Mouse (Mus musculus) macrophage (primary cell): ENCODE measurements around the gene Sars2. TPM values are rescaled to one million over a fixed set of nuclear protein-coding genes. Genes with fewer than 3 reads are reported as not detected.
A peak's percentile ranks its signal among the peaks of the same experiment; 100 is the strongest.

ENCODE experiments used
- H3K27ac ChIP-seq: fragments of 350-480 bp; formaldehyde crosslinking; 2 replicates; pipeline ENCODE4 v1.9.0; 2021
- H3K36me3 ChIP-seq: fragments of 350-480 bp; formaldehyde crosslinking; 2 replicates; pipeline ENCODE4 v1.9.0; 2021; ENCODE audit errors: inconsistent target
- H3K4me3 ChIP-seq: fragments of 350-480 bp; formaldehyde crosslinking; 2 replicates; pipeline ENCODE4 v1.9.0; 2021; ENCODE audit errors: inconsistent target
- H3K79me2 ChIP-seq: fragments of 350-480 bp; formaldehyde crosslinking; 2 replicates; pipeline ENCODE4 v1.9.0; 2021; ENCODE audit errors: inconsistent target
- WGBS: methylation state at CpG from one replicate; pipeline ENCODE4 v1.1.7; 2026; ENCODE audit warnings: inconsistent platforms; ENCODE audit not compliant: missing documents; 5-methylcytosine and 5-hydroxymethylcytosine counted together
- polyA plus RNA-seq: library from polyadenylated mRNA; stranded (reverse); fragments of 250-400 nt; gene quantifications from 3 replicates; pipeline ENCODE4 v1.2.4, GENCODE M21; 2018; ENCODE audit warnings: inconsistent platforms

Sars2 gene
- polyA plus RNA-seq, 1 experiment from 2014 or later = 4.6 TPM

GRCm38 (mm10) chr7:28801451-28801850, 59.7 kb downstream of the Sars2 start:
- H3K36me3 ChIP-seq = peaks cover 15% of the 10 kb centered on the region; the same call in 1 of the 2 replicates
- WGBS = 100% methylated on average over 2 of the region's 3 CpGs
- no peak overlapping the region for H3K4me3 ChIP-seq
- H3K79me2 ChIP-seq = peaks cover 12% of the 10 kb centered on the region; the same call in 1 of the 2 replicates
- H3K27ac ChIP-seq = no peak overlapping the region

- Histone ChIP-seq H3K4me3 (no peak overlapping the region), H3K36me3 (peaks cover 15% of the 10 kb centered on the region; the same call in 1 of the 2 replicates), H3K79me2 (peaks cover 9% of the 10 kb centered on the region; the same call in 1 of the 2 replicates), H3K27ac (peak overlapping the region; percentile 40)
- 55% methylated on average over 10 of the region's 10 CpGs for WGBS
Observed at GRCm38 (mm10) chr7:28801901-28802670, 60.3 kb downstream of the Sars2 start.

GRCm38 (mm10) chr7:28802846-28803588, 61.2 kb downstream of the Sars2 start:
- H3K79me2 ChIP-seq = no peaks in the 10 kb centered on the region; the same call in 1 of the 2 replicates
- H3K4me3 ChIP-seq = no peak overlapping the region
- WGBS = 21% methylated on average over 10 of the region's 10 CpGs
- peak overlapping the region; percentile 40 for H3K27ac ChIP-seq
- H3K36me3 ChIP-seq = peaks cover 11% of the 10 kb centered on the region; the same call in 1 of the 2 replicates

Other genes starting within 250 kb of the Sars2 start
- not detected in 3 replicates for gene Ifnl2, start 231.5 kb upstream of the Sars2 start, polyA plus RNA-seq
- gene Ifnl3, start 219.2 kb upstream of the Sars2 start, polyA plus RNA-seq = not detected in 3 replicates
- not detected in 3 replicates for gene Sycn, start 201.1 kb upstream of the Sars2 start, polyA plus RNA-seq
- gene Nccrp1, start 194.7 kb upstream of the Sars2 start, polyA plus RNA-seq = not detected in 3 replicates
- 24.6 to 26.8 TPM (median 25.5 TPM) in 3 replicates for gene Samd4b, start 143.8 kb upstream of the Sars2 start, polyA plus RNA-seq
- gene Pak4, start 143.8 kb upstream of the Sars2 start, polyA plus RNA-seq = 7.4 to 9.1 TPM (median 7.5 TPM) in 3 replicates
- gene Acp7, start 110.7 kb upstream of the Sars2 start, polyA plus RNA-seq = not detected in 3 replicates
- not detected in 3 replicates for gene Fbxo27, start 49.1 kb upstream of the Sars2 start, polyA plus RNA-seq
- 0.09 TPM in 1 of 3 replicates, not detected in the others for gene Fbxo17, start 25.2 kb upstream of the Sars2 start, polyA plus RNA-seq
- gene Mrps12, start 172 bp upstream of the Sars2 start, polyA plus RNA-seq = 30.6 to 48.9 TPM (median 42.1 TPM) in 3 replicates
- not detected in 3 replicates for gene Ccer2, start 14.2 kb downstream of the Sars2 start, polyA plus RNA-seq
- gene Sirt2, start 24.7 kb downstream of the Sars2 start, polyA plus RNA-seq = 103 to 230 TPM (median 168 TPM) in 3 replicates
- gene Nfkbib, start 25.5 kb downstream of the Sars2 start, polyA plus RNA-seq = 29.5 to 40.8 TPM (median 37.9 TPM) in 3 replicates
- gene Rinl, start 47.0 kb downstream of the Sars2 start, polyA plus RNA-seq = 21.6 to 44.7 TPM (median 44.4 TPM) in 3 replicates
- 170 to 242 TPM (median 175 TPM) in 3 replicates for gene Hnrnpl, start 66.5 kb downstream of the Sars2 start, polyA plus RNA-seq
- 92.1 to 101 TPM (median 96.5 TPM) in 3 replicates for gene Ech1, start 83.2 kb downstream of the Sars2 start, polyA plus RNA-seq
- gene Lgals4, start 91.9 kb downstream of the Sars2 start, polyA plus RNA-seq = 0.96 to 1.1 TPM (median 1.1 TPM) in 3 replicates
- not detected in 3 replicates for gene Lgals7, start 121.9 kb downstream of the Sars2 start, polyA plus RNA-seq
- 0.22 TPM in 1 of 3 replicates, not detected in the others for gene Capn12, start 139.4 kb downstream of the Sars2 start, polyA plus RNA-seq
- gene Actn4, start 220.3 kb downstream of the Sars2 start, polyA plus RNA-seq = 117 to 186 TPM (median 183 TPM) in 3 replicates
- gene Eif3k, start 239.9 kb downstream of the Sars2 start, polyA plus RNA-seq = 201 to 248 TPM (median 241 TPM) in 3 replicates
- 3.7 to 5.2 TPM (median 4.7 TPM) in 3 replicates for gene Map4k1, start 240.1 kb downstream of the Sars2 start, polyA plus RNA-seq